Mouse (Mus musculus) left cerebral cortex, postnatal 4 days (tissue): ENCODE data around the gene Csk. TPM values are rescaled to one million over a fixed set of nuclear protein-coding genes. Genes with fewer than 3 reads are reported as not detected.

Source experiments
- DNase-seq: peaks from one replicate; pipeline ENCODE4 v3.0.0-alpha.2; 2022
- intact Hi-C: fragments of 180-260 bp; cut with DNase I; formaldehyde crosslinking; loops from one replicate; pipeline ENCODE4 v1.15.1; 2025
- total RNA-seq, 2 experiments: library from RNA; stranded (reverse); gene quantifications; 2 replicates each; pipeline ENCODE4 v1.2.3; 2021

Csk gene
- total RNA-seq, 2 experiments from 2014 or later = 133 to 137 TPM

DNA sequence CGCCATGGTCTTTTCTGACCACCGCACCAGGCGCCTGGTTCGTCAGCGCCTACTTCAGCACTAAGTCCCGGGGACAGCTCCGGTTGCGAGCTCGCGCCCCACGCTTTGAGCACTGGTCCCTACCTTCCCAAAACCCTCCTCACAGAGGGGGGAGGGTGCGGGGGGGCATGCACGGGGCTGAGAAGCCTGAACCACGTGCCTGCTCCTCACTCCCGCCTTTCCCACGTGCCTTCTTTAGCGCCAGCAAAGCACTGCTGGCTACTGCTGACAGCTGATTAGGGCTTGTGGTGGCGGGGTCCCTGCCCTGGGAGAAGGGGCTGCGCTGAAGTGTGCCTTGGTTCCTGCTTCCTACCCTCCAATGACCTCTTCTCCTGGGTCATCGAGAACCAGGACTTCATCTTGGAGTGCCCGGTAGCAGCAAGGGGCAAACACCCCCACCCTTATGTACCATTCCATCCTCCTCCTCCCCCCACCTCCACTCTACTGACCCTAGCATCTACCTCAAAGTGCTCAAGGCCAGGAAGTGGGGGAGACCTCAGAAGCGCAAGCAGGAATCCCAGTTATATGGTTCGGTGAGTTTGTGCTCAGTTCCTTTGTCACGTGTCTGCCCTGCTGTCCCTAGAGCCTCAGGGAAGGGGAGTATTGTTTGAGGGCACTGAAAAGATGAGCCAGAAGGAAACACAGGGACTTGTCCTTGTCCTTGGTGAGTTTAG, 47.1 kb downstream of the Csk start, which contains the start of gene Cplx3:
TSS of gene Cplx3 (minus strand) at position 143 of the 713 bp plus-strand sequence.
- DNase-seq = no peak
- intact Hi-C loops = no loop called here

DNA sequence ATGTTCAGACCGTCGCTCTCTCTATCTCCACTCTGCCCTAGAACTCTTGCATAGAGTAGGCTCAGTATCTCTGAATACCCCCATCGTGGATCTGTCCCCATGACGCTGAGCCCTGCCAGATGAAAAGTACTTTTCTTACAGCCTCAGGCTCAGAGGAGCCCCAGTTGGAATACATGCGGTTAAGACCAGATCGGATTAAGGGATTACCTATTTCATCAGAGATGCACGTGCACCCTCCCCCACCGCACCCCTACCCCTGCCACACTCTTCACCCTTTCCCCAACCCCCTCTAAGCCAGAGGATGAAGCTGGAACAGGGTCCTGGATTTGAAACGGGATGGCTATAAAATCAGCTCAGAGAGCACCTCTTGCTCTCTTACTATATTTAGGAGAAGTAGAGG, 47.9 kb downstream of the Csk start:
- intact Hi-C loops = no loop called here
- no peak for DNase-seq

DNA sequence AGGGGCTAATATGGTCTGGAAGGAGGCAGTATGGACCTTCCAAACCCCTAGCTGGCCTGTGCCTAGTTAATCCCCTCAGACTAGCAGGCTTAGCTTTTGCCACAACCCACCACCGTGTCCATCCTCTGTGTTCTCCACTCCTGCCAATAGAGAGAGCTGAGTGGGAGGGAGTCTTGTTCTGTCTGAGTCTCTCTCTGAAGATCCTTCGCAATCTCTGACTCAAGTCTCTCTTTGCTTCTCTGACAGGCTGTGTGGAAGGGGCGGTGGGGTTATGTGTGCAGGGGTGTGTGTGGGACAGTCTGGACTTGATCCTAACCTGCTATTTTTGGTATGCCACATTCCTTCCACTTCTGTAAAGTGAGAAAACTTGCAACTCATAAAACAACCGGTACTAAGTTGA, 48.6 kb downstream of the Csk start:
- intact Hi-C loops = no loop called here

DNA sequence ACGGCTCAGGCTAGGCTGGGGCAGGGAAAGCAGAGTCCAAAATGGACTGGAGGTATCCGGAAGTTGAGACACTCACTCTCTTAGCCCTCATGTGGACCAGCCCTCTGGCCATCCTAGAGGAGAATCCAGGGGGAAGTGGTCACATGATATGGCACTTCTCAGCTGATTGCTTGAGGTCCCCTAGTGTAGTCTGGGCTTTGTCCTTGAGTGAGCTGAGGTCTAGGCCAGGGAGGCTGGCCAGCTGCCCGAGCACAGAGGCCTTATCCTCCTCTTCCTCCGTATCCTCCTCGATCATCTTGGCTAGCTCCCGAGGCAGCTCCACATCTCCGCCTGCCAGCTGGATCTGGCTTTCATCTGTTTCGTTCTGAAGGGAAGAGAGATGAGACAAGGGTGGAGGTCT, 51.3 kb downstream of the Csk start:
- intact Hi-C loops = no loop called here
- peak; percentile 53 for DNase-seq

More for the DNA sequence above, 48.6 kb downstream of the Csk start:
- no peak for DNase-seq

DNA sequence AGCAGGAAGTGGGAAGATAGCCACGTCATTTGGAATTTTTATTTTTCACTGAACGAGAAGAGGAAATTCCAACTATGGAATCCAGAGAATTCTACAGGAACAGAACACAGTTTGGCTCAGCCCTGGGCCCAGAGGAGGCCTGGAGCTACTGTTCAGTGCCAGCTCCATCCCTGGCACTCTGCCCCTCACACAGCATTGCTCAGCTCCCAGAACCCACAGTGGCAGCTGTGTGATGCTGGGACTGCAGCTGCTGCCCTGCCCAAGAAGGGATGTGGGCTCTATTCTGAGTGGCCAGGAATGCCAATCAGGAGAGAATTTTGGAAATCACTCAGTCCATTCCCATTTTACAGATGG, 52.1 kb downstream of the Csk start:
- intact Hi-C loops = no loop called here
- DNase-seq = peak; percentile 91

DNA sequence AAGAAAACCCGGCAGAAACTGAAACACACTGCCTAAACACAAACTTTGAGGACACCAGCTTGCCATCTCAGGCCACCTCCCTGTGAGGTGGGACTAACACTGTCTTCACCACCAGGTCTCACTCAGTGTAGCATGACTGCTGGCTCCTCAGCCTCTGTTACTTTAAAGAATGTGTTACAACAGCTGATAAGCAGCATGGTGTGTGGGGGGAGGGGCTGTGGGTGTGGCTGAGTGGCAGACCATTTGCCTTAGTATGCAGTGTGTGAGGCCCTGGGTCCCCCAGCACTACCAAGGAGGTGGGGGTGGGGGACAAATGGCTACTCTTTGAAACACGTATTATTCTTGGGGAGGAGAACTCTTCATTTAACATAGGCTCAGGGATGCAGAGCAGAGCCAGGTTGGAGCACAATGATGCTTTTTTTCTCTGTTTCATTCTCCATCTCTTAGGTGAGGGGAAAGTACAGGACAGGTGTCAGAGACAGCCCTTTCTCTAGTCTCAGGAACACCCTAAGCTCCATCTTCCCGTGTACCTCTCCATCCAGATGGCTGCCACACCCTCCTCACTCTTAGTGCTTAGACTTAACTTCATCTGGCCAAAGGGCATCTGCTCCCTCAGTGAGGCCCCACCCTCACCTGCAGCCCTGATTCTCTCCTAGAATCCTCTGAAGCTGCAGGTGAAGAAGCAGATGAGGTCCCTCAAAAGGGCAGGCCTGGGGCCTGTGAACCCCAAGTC, 52.6 kb downstream of the Csk start:
- peak; percentile 45 for DNase-seq
- intact Hi-C loops = no loop called here

DNA sequence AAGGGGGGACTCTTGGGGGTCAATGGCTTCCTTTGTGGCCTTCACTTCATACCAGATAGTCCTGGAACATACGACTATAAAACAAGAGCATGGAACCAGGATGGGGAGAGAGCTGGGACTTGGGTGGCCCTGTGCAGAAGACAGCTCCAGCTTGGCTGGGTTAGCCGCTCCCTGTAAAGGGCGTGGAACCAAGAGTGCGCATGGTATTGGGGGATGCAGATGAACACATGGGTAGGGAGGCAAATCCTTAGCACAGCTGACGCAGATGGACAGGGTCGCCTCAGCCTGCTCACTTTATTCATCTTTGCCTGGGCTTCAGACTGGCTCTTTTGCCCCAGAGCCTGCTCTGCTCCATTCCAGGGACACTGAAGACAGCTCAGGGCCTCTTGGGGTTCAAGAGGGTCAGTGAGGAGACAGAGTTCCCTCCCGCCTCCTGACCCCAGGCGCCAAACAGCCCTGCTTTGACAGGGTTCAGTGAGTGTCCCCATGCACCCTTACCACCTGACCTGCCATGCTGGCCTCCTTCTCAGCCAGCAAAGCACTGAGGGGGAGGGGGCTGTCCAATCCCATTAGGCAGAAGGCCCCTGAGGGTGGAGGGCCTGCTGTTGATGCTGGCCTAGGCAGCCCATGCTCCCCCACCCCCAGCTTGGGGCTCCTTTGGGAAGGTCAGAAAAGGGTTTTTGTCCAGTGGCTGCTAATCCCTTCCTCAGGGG, 54.4 kb downstream of the Csk start:
- intact Hi-C loops = no loop called here
- peak; percentile 54 for DNase-seq

DNA sequence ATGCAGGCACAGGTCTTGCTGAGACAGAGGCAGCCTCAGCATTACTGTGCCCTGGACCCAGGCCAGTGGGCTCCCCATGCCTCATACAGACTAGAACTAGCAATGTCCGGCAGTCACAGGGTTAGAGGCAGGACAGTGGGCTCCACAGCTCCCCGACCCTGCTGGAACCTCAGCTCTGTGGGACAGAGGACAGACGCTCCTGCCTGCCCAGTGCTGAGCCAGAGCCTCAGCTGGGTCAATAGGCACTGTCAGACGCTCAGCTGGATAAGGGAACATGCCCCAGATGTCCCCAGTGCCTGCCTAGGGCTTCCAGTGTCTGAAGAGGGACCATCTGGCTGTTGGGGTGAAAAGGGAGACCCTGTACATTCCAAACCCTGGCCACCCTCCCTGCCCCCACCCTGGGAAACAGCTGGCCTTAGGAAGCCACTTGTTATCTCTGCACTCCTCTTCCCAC, 55.5 kb downstream of the Csk start:
- DNase-seq = peak; percentile 38
- intact Hi-C loops = no loop called here

DNA sequence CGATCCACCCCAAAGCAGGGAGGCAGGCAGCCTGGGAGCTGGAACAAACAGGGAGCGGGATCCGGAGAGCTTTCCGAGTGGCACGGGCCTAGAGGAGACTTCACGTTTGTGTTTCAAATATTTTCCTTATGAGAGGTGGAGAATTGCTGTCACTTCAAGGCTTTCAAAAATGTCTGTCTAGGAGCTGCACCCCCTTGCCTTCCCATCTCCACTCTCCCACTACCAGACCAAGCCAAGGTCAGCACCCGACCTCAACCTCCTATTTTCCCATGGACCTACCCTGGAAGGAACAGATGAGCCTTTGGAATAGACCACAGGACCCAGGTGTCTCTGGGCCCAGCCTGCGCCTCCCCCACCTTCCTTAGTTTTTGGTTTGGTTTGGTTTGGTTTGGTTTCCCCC, 56.2 kb downstream of the Csk start:
- intact Hi-C loops = no loop called here
- no peak for DNase-seq

DNA sequence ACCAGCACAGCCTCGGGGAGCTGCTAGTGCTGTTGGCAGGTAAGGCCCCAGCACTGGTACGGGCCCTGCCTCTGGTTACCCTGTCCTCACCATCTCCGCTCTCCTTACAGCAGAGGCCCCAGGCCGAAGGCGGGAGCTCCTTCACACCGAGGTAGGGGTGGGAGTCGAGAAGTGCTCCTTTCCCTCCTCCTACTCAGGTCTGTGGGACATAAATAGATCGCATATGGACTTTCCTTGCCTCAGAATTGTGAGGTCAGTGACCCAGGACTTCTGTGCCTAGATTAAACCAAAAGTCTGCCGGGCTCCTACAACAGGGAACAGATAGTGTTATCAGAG, 59.3 kb downstream of the Csk start:
- intact Hi-C loops = no loop called here
- no peak for DNase-seq

DNA sequence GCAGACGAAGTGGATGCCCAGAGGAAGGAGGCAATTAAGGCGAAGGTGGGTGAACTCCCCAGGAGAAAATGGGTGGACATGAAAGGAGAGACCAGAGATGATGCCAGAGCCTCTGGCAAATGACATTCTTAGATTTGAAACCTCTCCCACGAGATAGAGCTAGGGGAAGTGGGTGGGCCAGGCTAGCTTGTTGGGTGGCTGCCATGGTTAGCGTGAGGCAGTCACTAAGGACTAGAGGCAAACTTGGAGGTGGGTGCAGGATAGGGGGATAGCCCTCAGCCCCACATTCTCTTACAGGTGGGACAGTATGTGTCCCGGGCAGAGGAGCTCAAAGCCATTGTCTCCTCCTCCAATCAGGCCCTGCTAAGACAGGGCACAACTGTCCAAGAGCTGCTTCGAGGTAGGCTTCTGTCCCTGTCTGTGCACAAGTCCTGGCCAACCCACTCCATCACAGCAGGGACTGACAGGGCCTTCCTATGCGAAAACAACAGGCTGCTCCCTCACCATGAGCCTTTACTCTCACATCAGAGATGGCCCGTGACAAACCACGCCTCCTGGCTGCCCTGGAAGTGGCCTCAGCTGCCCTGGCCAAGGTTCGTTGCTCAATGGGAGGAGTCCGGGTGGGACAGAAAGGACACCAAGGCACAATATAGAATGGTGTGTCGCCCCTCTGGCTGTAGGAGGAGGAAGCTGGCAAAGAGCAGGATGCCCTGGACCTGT, 59.8 kb downstream of the Csk start:
- intact Hi-C loops = no loop called here
- DNase-seq = no peak

DNA sequence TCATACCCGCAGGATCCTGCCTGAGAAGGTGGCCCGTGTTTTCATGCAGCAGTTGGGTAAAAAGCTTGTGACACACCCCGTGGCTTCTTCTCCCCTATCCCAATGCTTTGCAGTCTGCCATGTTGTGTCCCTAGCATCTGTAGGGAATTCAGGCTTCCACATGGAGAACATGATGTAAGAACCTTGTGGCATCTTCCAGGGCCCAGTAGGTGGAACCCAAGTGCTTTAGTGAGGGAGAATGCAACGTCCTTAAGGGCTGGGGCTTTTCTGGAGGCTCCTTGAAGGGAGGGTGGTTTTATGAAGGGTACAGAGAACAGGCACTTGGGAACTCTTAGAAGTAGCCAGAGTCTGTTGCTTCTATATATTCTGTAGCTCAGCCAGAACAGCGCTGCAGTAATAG, 62.7 kb downstream of the Csk start:
- intact Hi-C loops = no loop called here
- peak; percentile 21 for DNase-seq

DNA sequence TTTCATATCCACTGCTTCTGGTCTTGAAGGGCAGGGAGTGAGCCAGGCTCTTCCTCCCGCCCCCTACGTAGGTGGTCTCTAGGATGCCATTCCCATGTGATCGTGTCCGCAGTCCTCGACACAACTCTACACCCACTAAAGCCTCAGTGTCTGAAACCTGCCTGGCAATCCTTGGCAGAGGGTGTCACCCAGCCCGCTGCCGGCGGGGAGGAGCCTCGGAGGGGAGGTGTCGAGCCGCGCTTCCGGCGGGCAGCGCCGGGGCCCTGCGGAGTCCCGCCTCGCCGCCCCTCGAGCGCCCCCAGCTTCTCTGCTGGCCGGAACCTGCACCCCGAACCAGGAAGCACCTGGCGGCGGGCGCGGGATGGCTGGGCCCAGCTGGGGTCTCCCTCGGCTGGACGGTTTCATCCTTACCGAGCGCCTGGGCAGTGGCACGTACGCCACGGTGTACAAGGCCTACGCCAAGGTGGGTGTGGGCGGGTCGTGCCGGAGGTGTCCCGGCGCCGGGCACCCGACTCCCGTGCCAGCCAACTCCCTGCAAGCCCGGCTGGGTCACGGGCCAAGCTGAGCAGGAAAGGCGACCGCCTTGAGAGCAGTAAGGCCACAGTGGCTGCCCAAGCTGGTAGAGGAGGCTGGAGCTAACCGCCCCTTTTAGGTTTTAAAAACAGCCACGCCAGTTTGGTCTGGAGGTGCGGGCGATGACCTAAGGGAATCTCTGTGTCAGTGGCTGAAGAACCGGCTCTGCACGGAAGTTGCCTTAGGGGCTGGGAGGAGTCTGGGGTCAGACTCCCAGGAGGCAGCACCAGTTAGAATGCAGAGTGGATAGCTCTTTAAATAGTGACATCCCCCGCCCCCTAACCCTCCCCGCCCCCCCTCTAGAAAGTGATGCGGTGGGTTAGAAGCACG, 64.0 kb downstream of the Csk start, which contains the start of gene Ulk3:
TSS of gene Ulk3 (plus strand) at position 229 of the 903 bp plus-strand sequence.
- peak; percentile 77 for DNase-seq
- intact Hi-C loops = no loop called here

DNA sequence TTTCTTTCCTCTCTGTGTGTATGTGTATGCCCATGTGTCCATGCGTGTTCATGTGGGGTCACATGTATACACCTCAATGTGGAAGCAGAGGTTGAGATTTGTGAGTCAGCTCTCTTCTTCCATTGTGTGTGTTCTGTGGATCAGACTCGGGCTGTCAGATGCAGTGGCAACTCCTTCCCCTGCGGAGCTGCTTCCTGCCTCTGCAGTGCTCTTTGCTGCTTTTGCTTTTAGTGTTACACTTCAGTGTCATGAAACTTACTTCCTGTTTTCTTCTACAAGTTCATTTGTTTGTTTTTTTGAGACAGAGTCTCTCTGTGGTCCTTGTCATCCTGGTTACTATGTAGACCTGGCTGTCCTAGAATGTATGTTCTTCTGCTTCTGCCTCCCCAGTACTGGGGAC, 68.4 kb downstream of the Csk start:
- no peak for DNase-seq
- intact Hi-C loops = no loop called here

DNA sequence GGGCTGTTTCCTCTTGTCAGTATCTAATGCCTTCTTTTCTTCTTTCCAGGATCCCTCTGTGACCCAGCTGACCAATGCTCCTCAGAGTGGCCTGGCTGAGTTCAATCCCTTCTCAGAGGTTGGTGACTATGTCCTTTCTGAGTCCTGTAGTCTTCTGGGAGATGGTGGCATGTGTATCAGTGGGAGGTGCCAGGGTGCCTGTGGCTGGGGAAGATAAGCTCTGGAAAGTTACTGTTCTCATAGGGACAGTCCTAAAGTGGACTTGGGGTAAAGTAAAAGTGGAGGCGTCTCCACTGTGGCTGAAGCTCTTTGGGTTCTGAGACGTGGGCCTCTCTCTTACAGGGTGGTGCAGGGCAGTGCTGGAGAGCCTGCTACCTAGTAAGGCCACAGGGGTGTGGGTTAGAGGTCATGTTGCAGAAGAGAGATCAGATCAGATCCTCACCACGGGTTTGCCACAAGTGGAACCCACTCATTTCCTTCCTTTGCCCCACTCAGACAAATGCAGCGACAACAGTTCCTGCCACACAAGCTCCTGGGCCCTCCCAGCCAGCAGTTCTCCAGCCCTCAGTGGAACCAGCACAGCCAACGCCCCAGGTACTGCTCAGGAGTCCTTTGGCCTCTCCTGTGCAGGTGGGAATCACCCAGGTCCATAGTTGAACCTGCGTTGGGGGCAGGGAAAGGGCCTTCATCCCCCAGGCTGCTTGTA, 76.1 kb downstream of the Csk start:
- no peak for DNase-seq
- intact Hi-C loops = no loop called here
